Mouse (Mus musculus) ES-Bruce4 (cell line): ENCODE results near the gene Gm17545. TPM values are rescaled to one million over a fixed set of nuclear protein-coding genes. Genes with fewer than 3 reads are reported as not detected.

Source experiments
- H3K27ac ChIP-seq: 2 replicates; pipeline ENCODE4 v1.5.1; 2012; ENCODE audit warnings: low read length, inconsistent platforms; ENCODE audit not compliant: insufficient read depth
- H3K27me3 ChIP-seq: 2 replicates; pipeline ENCODE4 v1.6.1; 2012; ENCODE audit warnings: mild to moderate bottlenecking, low read length, inconsistent platforms; ENCODE audit not compliant: control insufficient read depth, poor library complexity, insufficient read depth, severe bottlenecking
- H3K36me3 ChIP-seq: 2 replicates; pipeline ENCODE4 v1.6.1; 2012; ENCODE audit warnings: inconsistent platforms, mild to moderate bottlenecking, low read length, moderate library complexity; ENCODE audit not compliant: control insufficient read depth, poor library complexity, insufficient read depth, severe bottlenecking
- H3K4me1 ChIP-seq: one replicate; pipeline ENCODE4 v1.8.1; 2011; ENCODE audit warnings: low read length; ENCODE audit not compliant: control insufficient read depth, insufficient read depth
- H3K4me3 ChIP-seq: 2 replicates; pipeline ENCODE4 v1.5.1; 2011; ENCODE audit warnings: low read depth, mild to moderate bottlenecking, low read length
- H3K9ac ChIP-seq: 2 replicates; pipeline ENCODE4 v1.6.1; 2012; ENCODE audit warnings: low read depth, mild to moderate bottlenecking, inconsistent platforms; ENCODE audit not compliant: poor library complexity, severe bottlenecking
- H3K9me3 ChIP-seq: replicated peaks from 2 replicates; pipeline ENCODE4 v1.6.1; 2012; ENCODE audit warnings: mild to moderate bottlenecking, low read length, inconsistent platforms; ENCODE audit not compliant: control insufficient read depth, poor library complexity, insufficient read depth, severe bottlenecking
- CTCF ChIP-seq: IDR thresholded peaks from one replicate; pipeline ENCODE4 v1.8.1; 2011; ENCODE audit warnings: low read depth, low read length
- EP300 ChIP-seq: IDR thresholded peaks from 2 replicates; pipeline ENCODE4 v1.6.1; 2011; ENCODE audit warnings: low read depth, low read length; ENCODE audit not compliant: insufficient read depth
- POLR2A ChIP-seq: IDR thresholded peaks from one replicate; pipeline ENCODE4 v1.8.1; 2011; ENCODE audit warnings: low read length; ENCODE audit not compliant: insufficient read depth
- polyA plus RNA-seq: library from polyadenylated mRNA; stranded (reverse); fragments of >200 nt; gene quantifications from 2 replicates; pipeline ENCODE4 v1.2.4, GENCODE M21; 2011; ENCODE audit warnings: low read depth; ENCODE audit not compliant: missing spikeins, insufficient read depth, insufficient read length

Gm17545 gene
- polyA plus RNA-seq, 1 experiment, result not detected

GRCm38 (mm10) chr9:22424719-22425118 is 29.4 kb upstream of the Gm17545 start:
- H3K4me1 ChIP-seq, result peaks cover 1% of the 10 kb centered on the region
- H3K27me3 ChIP-seq, result no peaks in the 10 kb centered on the region
- H3K27ac ChIP-seq, result no peak overlapping the region
- TF ChIP-seq CTCF (no peak), POLR2A (no peak), EP300 (no peak)
- no peaks in the 10 kb centered on the region for H3K9me3 ChIP-seq
- H3K4me3 ChIP-seq, result no peak overlapping the region
- H3K9ac ChIP-seq, result no peak overlapping the region
- H3K36me3 ChIP-seq, result no peaks in the 10 kb centered on the region

- no peaks in the 10 kb centered on the region for H3K36me3 ChIP-seq
- no peaks in the 10 kb centered on the region for H3K27me3 ChIP-seq
- H3K9ac ChIP-seq, result no peak overlapping the region
- TF ChIP-seq EP300, result no peak
- no peak overlapping the region for H3K27ac ChIP-seq
- H3K4me1 ChIP-seq, result no peaks in the 10 kb centered on the region
- H3K9me3 ChIP-seq, result no peaks in the 10 kb centered on the region
- no peak overlapping the region for H3K4me3 ChIP-seq
Observed at GRCm38 (mm10) chr9:22428028-22428665, 25.9 kb upstream of the Gm17545 start.

- no peak overlapping the region for H3K27ac ChIP-seq
Observed at GRCm38 (mm10) chr9:22428666-22429410, 25.3 kb upstream of the Gm17545 start.

GRCm38 (mm10) chr9:22429533-22430241 is 24.4 kb upstream of the Gm17545 start:
- Histone ChIP-seq H3K4me1 (no peaks in the 10 kb centered on the region), H3K9me3 (no peaks in the 10 kb centered on the region), H3K9ac (no peak overlapping the region), H3K27ac (no peak overlapping the region), H3K4me3 (no peak overlapping the region), H3K27me3 (no peaks in the 10 kb centered on the region), H3K36me3 (no peaks in the 10 kb centered on the region)
- TF ChIP-seq EP300, result no peak

More at GRCm38 (mm10) chr9:22428666-22429410, 25.3 kb upstream of the Gm17545 start:
- no peaks in the 10 kb centered on the region for H3K27me3 ChIP-seq
- TF ChIP-seq POLR2A (no peak), EP300 (no peak), CTCF (no peak)
- H3K4me1 ChIP-seq, result no peaks in the 10 kb centered on the region
- H3K9ac ChIP-seq, result no peak overlapping the region
- H3K4me3 ChIP-seq, result no peak overlapping the region
- no peaks in the 10 kb centered on the region for H3K36me3 ChIP-seq
- H3K9me3 ChIP-seq, result no peaks in the 10 kb centered on the region

GRCm38 (mm10) chr9:22430315-22430840 is 23.7 kb upstream of the Gm17545 start:
- Histone ChIP-seq H3K36me3 (no peaks in the 10 kb centered on the region), H3K9ac (no peak overlapping the region)
- TF ChIP-seq CTCF (no peak), EP300 (no peak), POLR2A (no peak)

GRCm38 (mm10) chr9:22433221-22433620 is 20.9 kb upstream of the Gm17545 start:
- H3K27me3 ChIP-seq, result no peaks in the 10 kb centered on the region
- H3K9me3 ChIP-seq, result no peaks in the 10 kb centered on the region
- H3K36me3 ChIP-seq, result no peaks in the 10 kb centered on the region
- H3K4me1 ChIP-seq, result no peaks in the 10 kb centered on the region
- TF ChIP-seq POLR2A (no peak), EP300 (no peak), CTCF (no peak)
- no peak overlapping the region for H3K27ac ChIP-seq
- H3K4me3 ChIP-seq, result no peak overlapping the region
- H3K9ac ChIP-seq, result no peak overlapping the region

More at GRCm38 (mm10) chr9:22430315-22430840, 23.7 kb upstream of the Gm17545 start:
- Histone ChIP-seq H3K9me3 (no peaks in the 10 kb centered on the region), H3K4me1 (no peaks in the 10 kb centered on the region), H3K27me3 (no peaks in the 10 kb centered on the region), H3K27ac (no peak overlapping the region), H3K4me3 (no peak overlapping the region)
